Mouse (Mus musculus) cerebellum, adult 2 months (tissue): ENCODE results near the gene Plagl2.

Source experiments
- CTCF ChIP-seq: fragments of 200-500 bp; IDR thresholded peaks from 2 replicates; pipeline ENCODE4 v1.5.1; 2011; ENCODE audit warnings: low read depth, mild to moderate bottlenecking, control low read depth, low read length, moderate library complexity, borderline replicate concordance; ENCODE audit not compliant: insufficient read depth
- POLR2A ChIP-seq: fragments of 200-500 bp; IDR thresholded peaks from 2 replicates; pipeline ENCODE4 v1.6.1; 2011; ENCODE audit warnings: low read length, control low read depth, borderline replicate concordance; ENCODE audit not compliant: insufficient read depth

DNA sequence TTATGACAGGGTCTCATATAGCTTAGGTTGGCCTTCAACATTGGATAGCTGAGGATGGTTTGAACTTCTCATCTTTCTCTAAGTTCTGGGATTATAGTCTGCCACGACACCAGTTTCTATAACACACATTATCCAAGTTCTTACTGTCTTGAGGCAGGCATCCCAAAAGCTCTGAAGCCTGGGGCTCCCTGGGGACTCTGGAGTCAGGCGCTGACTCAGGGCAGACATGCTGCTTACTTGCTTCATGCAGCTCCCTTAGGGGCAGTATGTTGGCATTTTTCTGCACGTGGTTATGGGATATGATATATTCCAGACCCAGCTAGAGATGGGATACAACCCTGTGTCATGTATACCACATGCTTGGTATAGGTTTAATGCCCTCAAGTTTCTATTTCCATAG lies 61.3 kb downstream of the Plagl2 start:
- no peak for TF ChIP-seq POLR2A
- TF ChIP-seq CTCF: no peak
